ENCODE assay signal across 18 mouse cellular contexts in the genomic region with DNA sequence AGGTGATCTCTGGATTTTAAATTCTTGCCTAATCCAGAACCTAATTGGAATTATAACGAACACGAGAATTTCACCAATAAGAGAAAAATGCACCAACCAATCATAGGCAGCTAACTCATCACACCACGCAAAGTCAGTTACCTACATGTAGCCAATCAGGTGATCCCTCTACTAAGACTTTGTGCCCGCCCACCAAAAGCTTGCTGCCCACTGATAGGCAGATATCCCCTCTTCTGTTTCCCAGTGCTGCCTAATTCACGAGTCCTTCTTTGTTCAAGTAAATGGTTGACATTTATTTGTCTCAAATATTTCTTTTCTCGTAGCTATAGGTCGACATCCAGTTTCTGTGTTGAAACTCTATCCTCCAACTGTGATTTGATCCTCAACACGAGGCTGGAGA.
"Had no signal": no experiment of that assay in that cellular context is flagged by ENCODE, and none has a peak within 500 bp of the region (broad histone marks: within the 10 kb centered on the region; RNA-seq: fewer than 3 reads in every experiment).

No protein-coding gene starts in this region.

- DNase-seq: gastrocnemius, adult 2 months; gastrocnemius, postnatal 10 days; gastrocnemius, postnatal 25 days; heart, adult 2 months; heart, postnatal 4 days; kidney, postnatal 10 days; liver had no signal

- H3K27ac ChIP-seq: gastrocnemius, adult 2 months; heart, adult 2 months; heart, embryonic 13.5 days; heart, embryonic 15.5 days; hindbrain, embryonic 10.5 days; hindbrain, embryonic 12.5 days; hindbrain, embryonic 14.5 days; intestine, embryonic 15.5 days; layer of hippocampus, adult 2 months; left cerebral cortex, adult 2 months; limb, embryonic 10.5 days; limb, embryonic 12.5 days had no signal

- H3K9me3 ChIP-seq: heart, embryonic 13.5 days; heart, embryonic 15.5 days; hindbrain, embryonic 10.5 days; hindbrain, embryonic 12.5 days; intestine, embryonic 15.5 days; limb, embryonic 10.5 days; limb, embryonic 12.5 days had no signal

- H3K9ac ChIP-seq: limb, embryonic 12.5 days had no signal

- H3K36me3 ChIP-seq: heart, embryonic 13.5 days; heart, embryonic 15.5 days; hindbrain, embryonic 10.5 days; hindbrain, embryonic 12.5 days; intestine, embryonic 15.5 days; limb, embryonic 10.5 days; limb, embryonic 12.5 days had no signal

- ATAC-seq: intestine, postnatal 0 days had no signal
